Mouse (Mus musculus): Measurements from ENCODE around the gene Bglap3. TPM values are rescaled to one million over a fixed set of nuclear protein-coding genes. Genes with fewer than 3 reads are reported as not detected.
"Not testable (repeated sequence)": the region's sequence is repeated elsewhere in the genome, so short reads cannot be mapped to it uniquely, and the experiment has no call there.

Gene Bglap3
- 0.21 and 0.27 TPM in 2 replicates for polyA plus RNA-seq (2012; rRNA removed)

GRCm38 (mm10) chr3:88372643-88373042, at the start of gene Bglap3:
Gene Bglap3 (minus strand): TSS chr3:88372743.
- H3K27me3 ChIP-seq (ENCODE audit: control insufficient read depth, insufficient read depth, low read length); H3K4me3 ChIP-seq (ENCODE audit: extremely low read depth, insufficient read depth, insufficient read length); H3K27ac ChIP-seq (ENCODE audit: insufficient read depth, low read length); H3K4me1 ChIP-seq (ENCODE audit: control insufficient read depth, insufficient read depth, insufficient read length); H3K36me3 ChIP-seq (ENCODE audit: control insufficient read depth, insufficient read depth, low read length); DNase-seq (ENCODE audit: low read depth in 1 of 2, low spot score in 2 of 2): not testable (repeated sequence)
- 86% methylated on average over 9 of the region's 9 CpGs for WGBS

DNA sequence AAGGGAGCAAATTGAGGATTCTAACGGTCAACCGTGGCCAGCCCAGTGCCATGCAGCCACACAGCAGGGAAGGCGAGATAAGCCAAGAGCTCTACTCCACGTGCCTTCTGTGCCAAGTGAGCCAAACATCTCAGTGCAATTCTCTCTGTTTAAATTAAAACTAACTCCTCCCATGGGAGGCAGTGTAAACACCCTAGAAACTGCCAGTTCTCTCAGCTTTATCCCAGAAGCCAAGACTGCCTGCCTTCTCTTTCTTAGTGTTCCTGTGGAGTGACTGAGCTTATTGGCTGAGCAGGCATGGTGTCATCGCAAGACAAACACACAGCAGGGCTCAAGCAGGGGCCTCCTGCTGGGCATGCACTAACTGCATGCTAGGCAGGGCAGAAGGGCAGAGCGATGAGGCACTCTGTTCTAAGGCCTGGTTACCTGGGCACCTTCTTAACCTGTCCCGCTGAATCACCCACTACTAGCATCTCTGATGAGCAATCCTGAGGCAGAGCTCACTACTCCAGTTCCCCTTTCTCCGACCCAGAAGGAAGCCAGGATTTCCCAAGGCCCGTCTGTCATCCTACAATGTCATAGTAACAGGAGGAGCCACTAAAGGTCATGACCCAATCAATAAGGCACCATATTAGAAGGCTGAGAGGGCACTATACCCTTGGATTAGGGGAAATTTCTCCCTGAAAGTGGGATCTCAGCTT, 49.6 kb upstream of the Bglap3 start:
- Histone ChIP-seq H3K27me3 (ENCODE audit: control insufficient read depth, insufficient read depth, low read length) (no peaks in the 10 kb centered on the region), H3K27ac (ENCODE audit: insufficient read depth, low read length) (peak overlapping the region; percentile 45; the same call in 1 of the 2 replicates), H3K4me1 (ENCODE audit: control insufficient read depth, insufficient read depth, insufficient read length) (peaks cover 8% of the 10 kb centered on the region; the same call in 1 of the 2 replicates), H3K4me3 (ENCODE audit: extremely low read depth, insufficient read depth, insufficient read length) (no peak overlapping the region), H3K36me3 (ENCODE audit: control insufficient read depth, insufficient read depth, low read length) (peaks cover 18% of the 10 kb centered on the region)
- 75% methylated on average over 9 of the region's 9 CpGs for WGBS
- DNase-seq (ENCODE audit: low read depth in 1 of 2, low spot score in 2 of 2): no peak
- TF ChIP-seq POLR2A (IDR thresholded peaks at IDR 0.05; ENCODE audit: low read depth, low read length) (no peak), CTCF (IDR thresholded peaks at IDR 0.05; ENCODE audit: extremely low read depth, insufficient read depth, insufficient read length, insufficient replicate concordance) (no peak)

- TF ChIP-seq POLR2A (IDR thresholded peaks at IDR 0.05; ENCODE audit: low read depth, low read length) (no peak), CTCF (IDR thresholded peaks at IDR 0.05; ENCODE audit: extremely low read depth, insufficient read depth, insufficient read length, insufficient replicate concordance) (no peak)
- no peak overlapping the region for H3K27ac ChIP-seq (ENCODE audit: insufficient read depth, low read length)
- H3K27me3 ChIP-seq (ENCODE audit: control insufficient read depth, insufficient read depth, low read length): no peaks in the 10 kb centered on the region
- WGBS: 97% methylated on average over 19 of the region's 19 CpGs
- peaks cover 28% of the 10 kb centered on the region for H3K36me3 ChIP-seq (ENCODE audit: control insufficient read depth, insufficient read depth, low read length)
- peaks cover 8% of the 10 kb centered on the region; the same call in 1 of the 2 replicates for H3K4me1 ChIP-seq (ENCODE audit: control insufficient read depth, insufficient read depth, insufficient read length)
- no peak for DNase-seq (ENCODE audit: low read depth in 1 of 2, low spot score in 2 of 2)
- no peak overlapping the region for H3K4me3 ChIP-seq (ENCODE audit: extremely low read depth, insufficient read depth, insufficient read length)
Measured at GRCm38 (mm10) chr3:88420771-88421170, 48.2 kb upstream of the Bglap3 start.

DNA sequence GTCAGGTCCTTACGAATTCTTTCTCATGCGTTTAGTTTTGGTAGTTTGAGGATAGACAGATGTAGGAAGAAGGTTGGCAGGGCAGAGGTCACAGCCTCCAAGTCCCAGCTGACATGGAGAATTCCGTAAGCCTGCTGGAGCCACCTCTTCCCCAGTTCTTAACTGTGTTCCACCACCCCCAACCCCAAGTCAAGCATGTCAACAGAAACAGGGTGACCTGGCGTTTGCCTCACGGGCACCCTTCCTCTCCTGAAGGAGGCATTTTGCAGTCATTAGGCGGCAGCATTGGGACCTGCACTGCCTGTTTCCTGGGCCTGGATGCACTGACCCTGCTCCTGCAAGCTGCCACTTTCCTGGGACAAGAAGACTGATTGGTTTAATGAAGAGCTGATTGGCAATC, 45.5 kb upstream of the Bglap3 start:
- TF ChIP-seq POLR2A (IDR thresholded peaks at IDR 0.05; ENCODE audit: low read depth, low read length) (no peak), CTCF (IDR thresholded peaks at IDR 0.05; ENCODE audit: extremely low read depth, insufficient read depth, insufficient read length, insufficient replicate concordance) (no peak)
- Histone ChIP-seq H3K36me3 (ENCODE audit: control insufficient read depth, insufficient read depth, low read length) (peaks cover 33% of the 10 kb centered on the region), H3K4me3 (ENCODE audit: extremely low read depth, insufficient read depth, insufficient read length) (no peak overlapping the region), H3K4me1 (ENCODE audit: control insufficient read depth, insufficient read depth, insufficient read length) (no peaks in the 10 kb centered on the region), H3K27ac (ENCODE audit: insufficient read depth, low read length) (no peak overlapping the region), H3K27me3 (ENCODE audit: control insufficient read depth, insufficient read depth, low read length) (no peaks in the 10 kb centered on the region)
- no peak for DNase-seq (ENCODE audit: low read depth in 1 of 2, low spot score in 2 of 2)
- WGBS: 89% methylated on average over 6 of the region's 6 CpGs

GRCm38 (mm10) chr3:88415668-88416067, 43.1 kb upstream of the Bglap3 start:
- no peak for DNase-seq (ENCODE audit: low read depth in 1 of 2, low spot score in 2 of 2)
- TF ChIP-seq POLR2A (IDR thresholded peaks at IDR 0.05; ENCODE audit: low read depth, low read length): no peak
- no peak for TF ChIP-seq CTCF (IDR thresholded peaks at IDR 0.05; ENCODE audit: extremely low read depth, insufficient read depth, insufficient read length, insufficient replicate concordance)
- H3K27me3 ChIP-seq (ENCODE audit: control insufficient read depth, insufficient read depth, low read length): no peaks in the 10 kb centered on the region
- H3K4me3 ChIP-seq (ENCODE audit: extremely low read depth, insufficient read depth, insufficient read length): no peak overlapping the region
- no peak overlapping the region for H3K27ac ChIP-seq (ENCODE audit: insufficient read depth, low read length)
- peaks cover 28% of the 10 kb centered on the region for H3K36me3 ChIP-seq (ENCODE audit: control insufficient read depth, insufficient read depth, low read length)
- peaks cover 1% of the 10 kb centered on the region; the same call in 1 of the 2 replicates for H3K4me1 ChIP-seq (ENCODE audit: control insufficient read depth, insufficient read depth, insufficient read length)
- WGBS: 82% methylated on average over 4 of the region's 4 CpGs

DNA sequence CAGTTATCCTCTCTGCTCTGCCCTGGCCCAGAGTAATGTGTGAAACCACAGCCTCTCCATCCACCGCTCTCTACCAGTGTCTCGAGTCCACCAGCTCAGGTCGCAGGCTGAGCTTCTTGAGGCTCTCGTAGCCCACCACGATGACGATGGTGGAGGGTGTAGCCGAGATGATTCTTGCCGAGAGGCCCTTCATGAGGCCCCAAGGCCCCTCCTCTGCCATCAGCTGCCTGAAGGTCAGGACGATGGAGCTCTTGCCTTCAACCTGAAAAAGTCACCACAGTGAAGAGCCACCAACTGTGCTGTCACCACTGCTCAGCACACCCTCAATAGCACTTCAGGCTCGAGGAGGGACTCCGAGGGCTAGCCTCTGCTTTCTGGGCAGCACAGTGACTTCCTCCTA, 40.1 kb upstream of the Bglap3 start:
- no peak overlapping the region for H3K4me3 ChIP-seq (ENCODE audit: extremely low read depth, insufficient read depth, insufficient read length)
- H3K4me1 ChIP-seq (ENCODE audit: control insufficient read depth, insufficient read depth, insufficient read length): peaks cover 1% of the 10 kb centered on the region; the same call in 1 of the 2 replicates
- no peak for DNase-seq (ENCODE audit: low read depth in 1 of 2, low spot score in 2 of 2)
- TF ChIP-seq CTCF (IDR thresholded peaks at IDR 0.05; ENCODE audit: extremely low read depth, insufficient read depth, insufficient read length, insufficient replicate concordance): no peak
- TF ChIP-seq POLR2A (IDR thresholded peaks at IDR 0.05; ENCODE audit: low read depth, low read length): no peak
- H3K36me3 ChIP-seq (ENCODE audit: control insufficient read depth, insufficient read depth, low read length): peaks cover 15% of the 10 kb centered on the region
- no peaks in the 10 kb centered on the region for H3K27me3 ChIP-seq (ENCODE audit: control insufficient read depth, insufficient read depth, low read length)
- 88% methylated on average over 11 of the region's 11 CpGs for WGBS
- H3K27ac ChIP-seq (ENCODE audit: insufficient read depth, low read length): no peak overlapping the region

GRCm38 (mm10) chr3:88411681-88412080, 39.1 kb upstream of the Bglap3 start:
- no peak overlapping the region for H3K4me3 ChIP-seq (ENCODE audit: extremely low read depth, insufficient read depth, insufficient read length)
- H3K4me1 ChIP-seq (ENCODE audit: control insufficient read depth, insufficient read depth, insufficient read length): peaks cover 1% of the 10 kb centered on the region; the same call in 1 of the 2 replicates
- 0 out of 2 replicates have a peak overlapping the region, but pooled peaks have one; percentile 10 for H3K27ac ChIP-seq (ENCODE audit: insufficient read depth, low read length)
- no peak for DNase-seq (ENCODE audit: low read depth in 1 of 2, low spot score in 2 of 2)
- 89% methylated on average over 4 of the region's 4 CpGs for WGBS
- TF ChIP-seq POLR2A (IDR thresholded peaks at IDR 0.05; ENCODE audit: low read depth, low read length) (no peak), CTCF (IDR thresholded peaks at IDR 0.05; ENCODE audit: extremely low read depth, insufficient read depth, insufficient read length, insufficient replicate concordance) (no peak)
- H3K27me3 ChIP-seq (ENCODE audit: control insufficient read depth, insufficient read depth, low read length): no peaks in the 10 kb centered on the region
- peaks cover 12% of the 10 kb centered on the region for H3K36me3 ChIP-seq (ENCODE audit: control insufficient read depth, insufficient read depth, low read length)

Measured in spleen, adult 2 months (tissue).